Mouse (Mus musculus): ENCODE data around the gene Tmem178b. TPM values are rescaled to one million over a fixed set of nuclear protein-coding genes. Genes with fewer than 3 reads are reported as not detected.

The Tmem178b gene
- polyA plus RNA-seq, 1 experiment from 2014 or later, result 29.8 TPM

- peaks cover 8% of the 10 kb centered on the region; the same call in 1 of the 2 replicates for H3K4me1 ChIP-seq (replicated peaks)
- no peak overlapping the region for H3K27ac ChIP-seq
- no peaks in the 10 kb centered on the region for H3K27me3 ChIP-seq
- 75% methylated on average over 6 of the region's 6 CpGs for WGBS
- no peak overlapping the region for H3K9ac ChIP-seq (replicated peaks)
- no peak for ATAC-seq
- no peaks in the 10 kb centered on the region for H3K36me3 ChIP-seq
- 0 out of 2 replicates have a peak, but pooled peaks cover 3% of the 10 kb centered on the region for H3K9me3 ChIP-seq
- H3K4me2 ChIP-seq (replicated peaks), result no peak overlapping the region
- no peak overlapping the region for H3K4me3 ChIP-seq (replicated peaks)
These were observed 195.4 kb downstream of the Tmem178b start for GRCm38 (mm10) chr6:40068467-40068866.

DNA sequence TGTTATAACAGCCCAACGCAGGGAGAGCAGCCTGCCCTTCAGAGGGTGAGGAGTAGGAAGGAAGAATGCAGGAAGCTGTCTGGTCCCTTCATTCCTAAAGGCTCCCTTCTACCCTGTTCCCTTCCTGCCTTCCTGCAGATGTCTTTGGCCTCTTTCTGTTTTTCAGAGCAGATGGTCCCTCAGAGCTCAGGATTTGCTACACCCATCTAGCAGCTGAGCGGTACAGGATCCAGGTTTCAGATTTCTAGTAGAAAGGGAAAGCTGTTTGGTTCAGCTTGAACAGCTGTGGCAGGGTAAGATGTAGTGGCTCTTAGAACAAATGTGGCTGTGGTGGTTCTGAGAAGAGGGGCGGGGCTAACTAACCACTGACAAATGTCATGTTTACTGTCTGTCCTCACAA is 197.9 kb downstream of the Tmem178b start:
- 0 out of 2 replicates have a peak, but pooled peaks have one; percentile 37 for ATAC-seq
- Histone ChIP-seq H3K4me2 (replicated peaks) (no peak overlapping the region), H3K36me3 (no peaks in the 10 kb centered on the region), H3K4me3 (replicated peaks) (no peak overlapping the region), H3K4me1 (replicated peaks) (peaks cover 16% of the 10 kb centered on the region), H3K27me3 (no peaks in the 10 kb centered on the region), H3K9ac (replicated peaks) (no peak overlapping the region), H3K9me3 (0 out of 2 replicates have a peak, but pooled peaks cover 3% of the 10 kb centered on the region), H3K27ac (no peak overlapping the region)
- 74% methylated on average over 3 of the region's 3 CpGs for WGBS

DNA sequence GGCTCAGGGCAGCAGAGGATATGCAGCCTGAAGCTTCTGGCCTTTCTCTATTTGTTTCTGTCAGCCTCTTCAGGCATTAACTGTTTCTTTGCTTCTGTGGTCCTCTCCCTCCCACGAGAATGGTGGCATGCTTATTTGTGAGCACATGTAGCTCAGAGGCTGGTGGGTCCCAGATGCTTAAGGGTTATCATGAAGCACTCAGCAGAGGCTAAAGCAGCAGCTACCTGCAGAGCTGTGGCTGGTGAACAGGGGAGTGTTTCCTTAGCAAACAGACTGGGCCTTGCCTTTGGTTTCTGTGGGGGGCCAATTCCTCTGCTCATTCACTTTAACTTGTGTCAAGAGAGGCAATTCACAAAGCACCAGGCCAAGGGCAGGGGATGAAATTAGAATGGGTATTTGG is 203.0 kb downstream of the Tmem178b start:
- Histone ChIP-seq H3K36me3 (no peaks in the 10 kb centered on the region), H3K4me1 (replicated peaks) (peaks cover 14% of the 10 kb centered on the region), H3K9ac (replicated peaks) (no peak overlapping the region), H3K4me3 (replicated peaks) (no peak overlapping the region), H3K27ac (peak overlapping the region; percentile 41; the same call in 1 of the 2 replicates), H3K27me3 (no peaks in the 10 kb centered on the region), H3K9me3 (no peaks in the 10 kb centered on the region), H3K4me2 (replicated peaks) (no peak overlapping the region)
- peak; percentile 56; the same call in 1 of the 2 replicates for ATAC-seq
- 35% methylated on average over 1 of the region's 1 CpGs for WGBS

DNA sequence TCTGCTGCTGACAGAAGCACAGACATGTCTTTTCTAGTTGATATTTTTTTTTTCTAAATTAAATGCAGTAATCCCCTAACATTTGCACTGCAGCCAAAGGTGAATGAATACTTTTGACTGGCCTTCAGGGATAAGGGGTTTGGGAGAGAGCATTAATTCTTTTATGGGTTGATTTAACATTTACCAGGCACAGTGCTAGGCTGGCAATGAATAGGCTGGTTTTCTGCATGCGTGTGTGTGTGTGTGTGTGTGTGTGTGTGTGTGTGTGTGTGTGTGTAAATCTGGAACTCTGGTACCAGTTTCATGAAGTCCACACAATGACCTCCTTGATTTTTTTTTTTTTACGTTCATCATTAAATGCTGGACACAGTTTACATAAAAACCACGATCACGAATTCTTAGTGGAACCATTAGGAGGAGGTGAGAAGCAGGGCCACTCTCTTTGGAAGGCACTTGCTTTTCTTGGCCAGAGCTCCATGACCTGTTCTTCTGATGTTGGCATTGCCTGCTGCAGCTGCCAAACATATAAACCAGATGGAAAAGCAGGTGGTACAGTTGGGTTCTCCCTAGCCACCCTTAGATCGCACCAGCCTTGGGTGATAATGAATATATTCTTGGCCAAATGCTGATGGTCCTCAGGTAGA is 203.7 kb downstream of the Tmem178b start:
- no peaks in the 10 kb centered on the region for H3K36me3 ChIP-seq
- H3K4me1 ChIP-seq (replicated peaks), result peaks cover 13% of the 10 kb centered on the region
- no peak overlapping the region for H3K4me3 ChIP-seq (replicated peaks)
- H3K9me3 ChIP-seq, result no peaks in the 10 kb centered on the region; the same call in 1 of the 2 replicates
- no peak overlapping the region for H3K4me2 ChIP-seq (replicated peaks)
- H3K27me3 ChIP-seq, result no peaks in the 10 kb centered on the region
- 91% methylated on average over 5 of the region's 5 CpGs for WGBS
- peak overlapping the region; percentile 41; the same call in 1 of the 2 replicates for H3K27ac ChIP-seq
- no peak for ATAC-seq
- H3K9ac ChIP-seq (replicated peaks), result no peak overlapping the region

- H3K9me3 ChIP-seq, result no peaks in the 10 kb centered on the region; the same call in 1 of the 2 replicates
- no peak overlapping the region for H3K27ac ChIP-seq
- WGBS, result 88% methylated on average over 3 of the region's 3 CpGs
- H3K4me2 ChIP-seq (replicated peaks), result no peak overlapping the region
- no peaks in the 10 kb centered on the region for H3K36me3 ChIP-seq
- H3K27me3 ChIP-seq, result no peaks in the 10 kb centered on the region
- H3K4me3 ChIP-seq (replicated peaks), result no peak overlapping the region
- peaks cover 22% of the 10 kb centered on the region for H3K4me1 ChIP-seq (replicated peaks)
- ATAC-seq, result no peak
- no peak overlapping the region for H3K9ac ChIP-seq (replicated peaks)
These were observed 205.3 kb downstream of the Tmem178b start for GRCm38 (mm10) chr6:40078353-40078752.

DNA sequence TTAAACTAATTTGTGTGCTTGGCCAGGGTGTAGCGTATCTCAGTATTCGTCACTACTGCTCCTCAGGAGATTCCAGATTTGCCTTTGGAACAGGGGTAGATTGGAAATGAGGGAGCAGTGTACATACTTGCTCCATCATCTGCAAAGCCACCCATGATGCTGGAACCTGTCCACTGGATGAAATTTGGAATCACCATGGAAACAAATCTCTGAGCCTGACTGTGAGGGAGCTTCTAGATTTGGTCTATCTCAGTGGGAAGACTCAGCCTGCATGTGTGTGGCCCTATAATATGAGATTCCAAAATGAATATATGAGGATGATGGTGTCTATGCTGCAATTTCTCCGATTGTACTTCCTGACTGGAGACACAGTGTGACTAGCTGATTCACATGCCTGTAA is 210.7 kb downstream of the Tmem178b start:
- no peak for ATAC-seq
- H3K27me3 ChIP-seq, result no peaks in the 10 kb centered on the region
- H3K4me3 ChIP-seq (replicated peaks), result no peak overlapping the region
- no peaks in the 10 kb centered on the region for H3K36me3 ChIP-seq
- no peaks in the 10 kb centered on the region; the same call in 1 of the 2 replicates for H3K9me3 ChIP-seq
- WGBS, result 92% methylated on average over 3 of the region's 3 CpGs
- H3K4me2 ChIP-seq (replicated peaks), result no peak overlapping the region
- H3K27ac ChIP-seq, result no peak overlapping the region
- peaks cover 10% of the 10 kb centered on the region; the same call in 1 of the 2 replicates for H3K4me1 ChIP-seq (replicated peaks)
- no peak overlapping the region for H3K9ac ChIP-seq (replicated peaks)

GRCm38 (mm10) chr6:40091250-40091651 is 218.2 kb downstream of the Tmem178b start:
- Histone ChIP-seq H3K36me3 (no peaks in the 10 kb centered on the region), H3K27me3 (no peaks in the 10 kb centered on the region), H3K4me2 (replicated peaks) (no peak overlapping the region), H3K9me3 (no peaks in the 10 kb centered on the region), H3K4me1 (replicated peaks) (peaks cover 15% of the 10 kb centered on the region), H3K9ac (replicated peaks) (no peak overlapping the region), H3K27ac (peak overlapping the region; percentile 51), H3K4me3 (replicated peaks) (no peak overlapping the region)
- 17% methylated on average over 5 of the region's 5 CpGs for WGBS
- ATAC-seq, result peak; percentile 55

DNA sequence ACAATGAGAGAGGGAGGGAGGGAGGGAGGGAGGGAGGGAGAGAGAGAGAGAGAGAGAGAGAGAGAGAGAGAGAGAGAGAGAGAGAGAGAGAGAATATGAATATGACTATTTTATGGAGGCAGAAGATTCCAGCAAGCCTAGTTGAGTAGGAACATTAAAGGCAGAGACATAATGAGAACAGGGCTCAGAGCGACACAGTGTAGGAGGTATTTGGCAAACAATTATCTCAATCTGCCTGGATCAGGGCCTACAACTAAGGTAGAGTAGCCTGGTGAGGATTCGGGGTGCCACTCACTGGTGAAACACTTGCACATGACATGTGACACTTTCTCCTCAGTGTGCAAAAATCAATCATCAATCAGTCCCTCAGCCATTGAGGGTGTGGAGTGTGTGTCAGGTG is 225.4 kb downstream of the Tmem178b start:
- Histone ChIP-seq H3K9ac (replicated peaks) (no peak overlapping the region), H3K4me1 (replicated peaks) (peaks cover 13% of the 10 kb centered on the region), H3K36me3 (no peaks in the 10 kb centered on the region), H3K27ac (no peak overlapping the region), H3K27me3 (no peaks in the 10 kb centered on the region), H3K9me3 (no peaks in the 10 kb centered on the region), H3K4me3 (replicated peaks) (no peak overlapping the region), H3K4me2 (replicated peaks) (no peak overlapping the region)
- ATAC-seq, result no peak
- 94% methylated on average over 2 of the region's 2 CpGs for WGBS

DNA sequence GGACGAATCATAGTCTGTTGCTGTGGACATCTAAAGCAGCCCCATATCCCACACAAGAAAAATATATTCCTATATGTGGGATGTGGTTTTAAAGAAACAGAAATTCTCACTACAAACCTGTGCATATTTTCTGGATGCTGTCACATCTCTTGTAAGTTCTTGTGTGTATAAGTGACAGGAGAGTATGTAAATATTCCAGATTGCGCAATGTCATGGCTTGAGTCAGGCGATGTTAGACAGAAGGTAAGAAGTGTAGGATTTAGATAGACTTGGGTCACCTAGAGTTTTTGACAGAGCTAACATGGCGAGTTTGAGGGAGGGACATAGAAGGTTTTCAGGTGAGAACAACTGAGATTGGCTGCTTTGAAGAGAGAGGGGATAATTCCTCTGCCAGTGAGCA is 228.7 kb downstream of the Tmem178b start:
- no peak for ATAC-seq
- H3K27ac ChIP-seq, result no peak overlapping the region
- 89% methylated on average over 4 of the region's 4 CpGs for WGBS
- peaks cover 25% of the 10 kb centered on the region for H3K4me1 ChIP-seq (replicated peaks)
- no peaks in the 10 kb centered on the region for H3K27me3 ChIP-seq
- no peak overlapping the region for H3K9ac ChIP-seq (replicated peaks)
- H3K4me3 ChIP-seq (replicated peaks), result no peak overlapping the region
- no peaks in the 10 kb centered on the region for H3K9me3 ChIP-seq
- H3K4me2 ChIP-seq (replicated peaks), result no peak overlapping the region
- no peaks in the 10 kb centered on the region for H3K36me3 ChIP-seq

GRCm38 (mm10) chr6:40102863-40103262 is 229.8 kb downstream of the Tmem178b start:
- no peak overlapping the region for H3K4me2 ChIP-seq (replicated peaks)
- H3K9me3 ChIP-seq, result no peaks in the 10 kb centered on the region
- no peaks in the 10 kb centered on the region for H3K36me3 ChIP-seq
- H3K4me1 ChIP-seq (replicated peaks), result peaks cover 25% of the 10 kb centered on the region
- WGBS, result 22% methylated on average over 4 of the region's 4 CpGs
- H3K27me3 ChIP-seq, result no peaks in the 10 kb centered on the region
- 0 out of 2 replicates have a peak, but pooled peaks have one; percentile 27 for ATAC-seq
- no peak overlapping the region for H3K4me3 ChIP-seq (replicated peaks)
- H3K27ac ChIP-seq, result peak overlapping the region; percentile 55
- H3K9ac ChIP-seq (replicated peaks), result no peak overlapping the region

DNA sequence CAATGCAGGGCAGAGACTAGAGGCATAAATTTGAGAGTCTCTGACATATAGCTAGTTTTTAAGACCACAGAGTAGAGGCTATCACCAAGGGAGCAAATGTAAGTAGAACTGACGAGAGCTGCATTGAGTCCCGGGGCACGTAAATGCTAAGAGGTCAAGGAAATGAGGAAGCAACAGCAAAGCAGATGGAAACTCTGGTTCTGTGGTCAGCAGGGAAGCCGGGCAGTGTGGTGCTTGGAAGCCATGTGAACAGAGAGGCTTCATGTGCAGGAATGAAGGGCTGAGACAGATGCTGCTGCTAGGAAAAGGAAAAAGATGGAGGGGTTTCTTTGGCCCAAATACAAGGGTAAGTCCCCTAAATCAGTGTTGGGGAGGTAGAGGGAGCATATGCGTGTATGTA is 237.0 kb downstream of the Tmem178b start:
- no peak overlapping the region for H3K4me3 ChIP-seq (replicated peaks)
- no peak overlapping the region for H3K9ac ChIP-seq (replicated peaks)
- H3K36me3 ChIP-seq, result no peaks in the 10 kb centered on the region
- WGBS, result 88% methylated on average over 5 of the region's 5 CpGs
- H3K27me3 ChIP-seq, result no peaks in the 10 kb centered on the region
- no peak for ATAC-seq
- H3K4me1 ChIP-seq (replicated peaks), result peaks cover 10% of the 10 kb centered on the region
- no peaks in the 10 kb centered on the region for H3K9me3 ChIP-seq
- no peak overlapping the region for H3K27ac ChIP-seq
- no peak overlapping the region for H3K4me2 ChIP-seq (replicated peaks)

DNA sequence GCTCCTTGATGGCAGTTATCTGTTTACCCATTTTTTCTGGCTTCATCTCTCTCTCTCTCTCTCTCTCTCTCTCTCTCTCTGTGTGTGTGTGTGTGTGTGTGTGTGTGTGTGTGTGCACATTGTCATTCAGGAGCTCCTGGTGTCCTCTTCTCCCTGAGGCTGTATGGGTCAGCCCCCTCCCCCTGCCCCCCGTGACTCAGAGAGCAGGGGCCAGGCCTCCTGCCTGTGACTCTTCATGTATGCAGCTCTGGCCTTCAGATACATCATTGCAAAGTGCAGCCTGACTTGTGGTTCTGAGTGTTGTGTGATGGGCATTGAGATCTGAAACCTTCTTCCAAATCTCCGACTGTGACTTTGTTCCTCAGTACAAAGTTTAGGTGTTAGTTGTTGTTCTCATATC is 237.7 kb downstream of the Tmem178b start:
- Histone ChIP-seq H3K4me2 (replicated peaks) (no peak overlapping the region), H3K4me3 (replicated peaks) (no peak overlapping the region), H3K36me3 (no peaks in the 10 kb centered on the region), H3K9me3 (no peaks in the 10 kb centered on the region), H3K4me1 (replicated peaks) (peaks cover 17% of the 10 kb centered on the region), H3K9ac (replicated peaks) (no peak overlapping the region), H3K27me3 (no peaks in the 10 kb centered on the region), H3K27ac (no peak overlapping the region)
- no peak for ATAC-seq
- WGBS, result 80% methylated on average over 2 of the region's 2 CpGs

GRCm38 (mm10) chr6:40112488-40112887 is 239.4 kb downstream of the Tmem178b start:
- 90% methylated on average over 10 of the region's 10 CpGs for WGBS

More at GRCm38 (mm10) chr6:40112488-40112887, 239.4 kb downstream of the Tmem178b start:
- Histone ChIP-seq H3K9ac (replicated peaks) (no peak overlapping the region), H3K4me1 (replicated peaks) (peaks cover 27% of the 10 kb centered on the region), H3K4me2 (replicated peaks) (no peak overlapping the region), H3K36me3 (no peaks in the 10 kb centered on the region), H3K4me3 (replicated peaks) (no peak overlapping the region), H3K27me3 (no peaks in the 10 kb centered on the region), H3K27ac (no peak overlapping the region; the same call in 1 of the 2 replicates), H3K9me3 (no peaks in the 10 kb centered on the region)
- ATAC-seq, result no peak

All from midbrain, embryonic 13.5 days (tissue).